Mouse (Mus musculus): Measurements from ENCODE around the gene Calml4. TPM values are rescaled to one million over a fixed set of nuclear protein-coding genes. Genes with fewer than 3 reads are reported as not detected.
"Not testable (repeated sequence)": the region's sequence is repeated elsewhere in the genome, so short reads cannot be mapped to it uniquely, and the experiment has no call there.

Calml4 gene
- total and polyA plus RNA-seq, 2 experiments from 2014 or later, result 1.7 to 20.5 TPM

DNA sequence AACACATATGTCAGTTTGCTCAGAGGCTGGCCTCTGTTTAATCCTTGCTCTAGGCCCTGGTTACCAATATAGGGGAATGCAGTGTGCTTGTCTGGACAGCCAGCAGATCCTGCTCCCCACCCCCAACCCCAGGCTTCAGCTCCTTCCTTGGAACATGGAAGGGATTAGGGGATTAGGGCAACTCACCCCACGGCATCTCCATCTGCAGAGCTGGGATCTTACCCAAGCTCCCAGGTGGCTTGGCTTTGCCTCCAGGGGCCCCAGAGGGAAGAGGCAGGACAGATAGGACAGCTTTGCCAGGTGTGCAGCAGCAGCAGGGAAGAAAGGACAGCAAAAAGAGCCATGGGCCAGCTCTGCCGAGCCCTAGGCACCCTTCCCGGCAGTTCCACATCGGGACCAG, 3.0 kb downstream of the Calml4 start:
- H3K36me3 ChIP-seq (ENCODE audit: insufficient read depth, low read length), result no peaks in the 10 kb centered on the region
- no peak for TF ChIP-seq CTCF (IDR thresholded peaks at IDR 0.05; ENCODE audit: low read depth)
- no peak overlapping the region for H3K4me3 ChIP-seq (ENCODE audit: low read length)
- no peaks in the 10 kb centered on the region for H3K27me3 ChIP-seq (ENCODE audit: insufficient read depth, low read length)
- DNase-seq (ENCODE audit: low spot score) (no peak), ATAC-seq (no peak)
- H3K4me2 ChIP-seq (ENCODE audit: low read depth, low read length), result no peak overlapping the region
- WGBS, result 64% methylated on average over 4 of the region's 4 CpGs
- H3K4me1 ChIP-seq (ENCODE audit: insufficient read depth, low read length), result no peaks in the 10 kb centered on the region
- no peak overlapping the region for H3K9ac ChIP-seq (replicated peaks; ENCODE audit: low read length)
- no peak overlapping the region for H3K27ac ChIP-seq
- no peaks in the 10 kb centered on the region for H3K9me3 ChIP-seq (ENCODE audit: low read length)

DNA sequence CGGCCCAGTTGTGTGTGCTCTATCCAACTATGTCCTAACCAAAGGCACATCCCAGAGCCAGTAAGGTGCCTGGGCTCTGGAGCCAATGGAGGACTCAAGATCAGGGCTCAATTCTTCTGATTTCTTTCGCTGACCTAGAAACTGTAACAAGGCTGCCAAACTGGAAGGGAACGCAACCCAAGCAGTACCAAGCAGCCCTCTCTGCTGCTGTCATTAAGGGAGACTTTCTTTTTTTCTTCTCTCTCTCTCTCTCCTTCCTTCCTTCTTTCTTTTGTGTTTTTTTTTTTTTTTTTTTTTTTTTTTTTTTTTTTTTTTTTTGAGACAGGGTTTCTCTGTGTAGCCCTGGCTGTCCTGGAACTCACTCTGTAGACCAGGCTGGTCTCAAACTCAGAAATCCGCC, 11.4 kb downstream of the Calml4 start:
- not testable (repeated sequence) for DNase-seq (ENCODE audit: low spot score); H3K4me1 ChIP-seq (ENCODE audit: insufficient read depth, low read length); H3K36me3 ChIP-seq (ENCODE audit: insufficient read depth, low read length); H3K27me3 ChIP-seq (ENCODE audit: insufficient read depth, low read length); H3K4me2 ChIP-seq (ENCODE audit: low read depth, low read length); H3K27ac ChIP-seq; ATAC-seq; H3K9me3 ChIP-seq (ENCODE audit: low read length); H3K9ac ChIP-seq (replicated peaks; ENCODE audit: low read length); H3K4me3 ChIP-seq (ENCODE audit: low read length)
- 96% methylated on average over 4 of the region's 4 CpGs for WGBS

DNA sequence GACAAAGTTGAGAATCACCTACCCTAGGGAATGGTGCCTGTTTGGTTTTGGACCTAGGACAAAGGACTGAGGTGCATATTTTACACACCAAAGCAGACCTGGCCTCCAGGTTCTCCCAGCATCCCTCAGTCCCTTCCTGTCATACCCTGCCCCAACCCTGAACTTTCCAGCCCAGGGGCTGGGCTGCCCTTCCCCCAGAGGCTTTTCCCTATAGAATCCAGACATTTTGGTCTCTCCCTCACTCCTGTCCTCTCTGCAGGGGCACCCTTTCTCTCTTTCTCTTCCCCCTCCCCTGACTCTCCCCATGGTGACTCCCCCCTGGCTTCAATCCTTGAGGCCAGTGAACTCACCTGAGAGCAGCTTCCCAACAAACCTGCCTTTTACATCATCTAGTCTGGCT, 12.8 kb downstream of the Calml4 start:
- Histone ChIP-seq H3K36me3 (ENCODE audit: insufficient read depth, low read length) (no peaks in the 10 kb centered on the region), H3K4me3 (ENCODE audit: low read length) (no peak overlapping the region), H3K4me2 (ENCODE audit: low read depth, low read length) (no peak overlapping the region), H3K9me3 (ENCODE audit: low read length) (no peaks in the 10 kb centered on the region), H3K27me3 (ENCODE audit: insufficient read depth, low read length) (no peaks in the 10 kb centered on the region), H3K4me1 (ENCODE audit: insufficient read depth, low read length) (no peaks in the 10 kb centered on the region), H3K9ac (replicated peaks; ENCODE audit: low read length) (no peak overlapping the region), H3K27ac (no peak overlapping the region)
- TF ChIP-seq CTCF (IDR thresholded peaks at IDR 0.05; ENCODE audit: low read depth), result no peak
- ATAC-seq, result no peak
- no peak for DNase-seq (ENCODE audit: low spot score)

DNA sequence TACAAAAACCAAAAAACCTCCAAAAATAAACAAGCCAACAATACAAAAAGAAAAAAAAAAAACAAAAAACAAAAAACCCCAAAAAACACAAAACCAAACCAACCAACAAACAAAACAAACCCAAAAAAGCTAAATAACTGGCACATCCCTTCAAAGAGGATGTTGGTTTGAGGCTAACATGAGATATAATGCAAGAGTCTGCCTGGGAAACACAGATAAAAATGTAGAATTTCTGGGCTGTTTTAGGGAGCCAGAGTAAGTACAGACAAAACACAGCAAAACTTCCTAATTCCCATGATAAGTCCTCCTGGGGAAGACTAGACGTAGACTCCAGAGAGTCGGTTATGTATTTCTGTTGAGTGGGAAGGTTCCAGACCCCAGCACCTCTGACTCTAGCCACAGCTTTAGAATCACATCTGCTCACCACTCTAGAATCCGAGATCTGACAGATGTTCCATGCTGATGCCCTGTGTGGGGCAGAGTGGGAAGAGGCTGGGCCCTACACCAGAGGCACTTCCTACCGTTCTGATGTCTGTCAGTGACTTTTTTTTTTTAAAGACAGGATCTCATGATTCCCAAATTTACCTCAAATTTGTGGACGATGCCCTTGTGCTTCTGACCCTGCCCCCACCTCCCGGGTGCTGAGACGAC, 19.2 kb downstream of the Calml4 start:
- WGBS, result 84% methylated on average over 7 of the region's 7 CpGs
- no peak for ATAC-seq
- no peak for DNase-seq (ENCODE audit: low spot score)
- Histone ChIP-seq H3K36me3 (ENCODE audit: insufficient read depth, low read length) (peaks cover 14% of the 10 kb centered on the region; the same call in 1 of the 2 replicates), H3K9ac (replicated peaks; ENCODE audit: low read length) (no peak overlapping the region), H3K4me1 (ENCODE audit: insufficient read depth, low read length) (no peaks in the 10 kb centered on the region), H3K27ac (no peak overlapping the region), H3K9me3 (ENCODE audit: low read length) (no peaks in the 10 kb centered on the region), H3K27me3 (ENCODE audit: insufficient read depth, low read length) (no peaks in the 10 kb centered on the region), H3K4me2 (ENCODE audit: low read depth, low read length) (no peak overlapping the region), H3K4me3 (ENCODE audit: low read length) (no peak overlapping the region)
- no peak for TF ChIP-seq CTCF (IDR thresholded peaks at IDR 0.05; ENCODE audit: low read depth)

DNA sequence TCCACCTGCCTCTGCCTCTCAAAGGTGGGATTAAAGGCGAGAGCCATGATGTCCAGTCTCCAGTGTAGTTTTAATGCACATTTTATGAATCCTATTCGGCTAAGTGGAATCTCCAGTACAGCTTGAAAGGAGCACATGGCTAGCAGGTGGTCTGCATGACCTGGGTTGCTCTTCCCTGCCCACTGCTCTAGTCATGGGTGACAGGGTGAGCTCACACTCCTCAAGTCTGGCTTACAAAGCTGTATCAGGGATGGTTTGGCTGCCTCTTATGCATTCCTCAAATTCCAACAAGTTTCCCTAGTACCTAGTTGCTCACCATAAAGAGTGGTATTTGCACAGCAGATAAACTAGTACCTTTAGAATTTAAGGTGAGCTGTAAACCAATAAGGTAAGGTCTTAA, 19.9 kb downstream of the Calml4 start:
- no peaks in the 10 kb centered on the region for H3K9me3 ChIP-seq (ENCODE audit: low read length)
- DNase-seq (ENCODE audit: low spot score) (no peak), ATAC-seq (no peak)
- WGBS, result 88% methylated on average over 2 of the region's 2 CpGs
- H3K4me3 ChIP-seq (ENCODE audit: low read length), result no peak overlapping the region
- no peak overlapping the region for H3K27ac ChIP-seq
- no peak overlapping the region for H3K9ac ChIP-seq (replicated peaks; ENCODE audit: low read length)
- TF ChIP-seq CTCF (IDR thresholded peaks at IDR 0.05; ENCODE audit: low read depth), result no peak
- no peak overlapping the region for H3K4me2 ChIP-seq (ENCODE audit: low read depth, low read length)
- peaks cover 14% of the 10 kb centered on the region; the same call in 1 of the 2 replicates for H3K36me3 ChIP-seq (ENCODE audit: insufficient read depth, low read length)
- H3K27me3 ChIP-seq (ENCODE audit: insufficient read depth, low read length), result no peaks in the 10 kb centered on the region
- H3K4me1 ChIP-seq (ENCODE audit: insufficient read depth, low read length), result no peaks in the 10 kb centered on the region

DNA sequence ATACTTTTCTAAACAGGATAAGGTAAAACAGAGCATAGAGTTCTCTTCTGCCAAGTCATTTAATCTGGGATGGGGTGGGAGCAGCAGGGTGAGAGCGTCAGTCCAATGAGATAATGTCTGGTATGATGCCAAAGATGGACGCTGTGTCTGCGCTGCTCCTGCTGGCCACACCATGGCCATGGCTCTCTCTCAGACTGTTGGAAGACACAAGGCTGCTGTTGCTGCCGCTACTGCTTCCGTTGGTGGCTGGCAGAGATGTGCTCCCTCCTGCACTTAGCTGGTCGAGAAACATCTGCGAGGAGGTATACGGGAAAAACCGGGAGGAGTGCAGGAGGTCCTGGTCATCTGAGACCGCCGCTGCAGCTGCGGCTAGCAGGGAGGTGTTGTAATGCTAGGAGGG, 24.0 kb downstream of the Calml4 start:
- Histone ChIP-seq H3K9ac (replicated peaks; ENCODE audit: low read length) (no peak overlapping the region), H3K4me1 (ENCODE audit: insufficient read depth, low read length) (no peaks in the 10 kb centered on the region), H3K27me3 (ENCODE audit: insufficient read depth, low read length) (no peaks in the 10 kb centered on the region), H3K4me2 (ENCODE audit: low read depth, low read length) (no peak overlapping the region), H3K4me3 (ENCODE audit: low read length) (no peak overlapping the region), H3K9me3 (ENCODE audit: low read length) (no peaks in the 10 kb centered on the region), H3K27ac (no peak overlapping the region), H3K36me3 (ENCODE audit: insufficient read depth, low read length) (peaks cover 25% of the 10 kb centered on the region)
- ATAC-seq (peak; percentile 67), DNase-seq (ENCODE audit: low spot score) (peak; percentile 60)
- WGBS, result 69% methylated on average over 12 of the region's 12 CpGs
- TF ChIP-seq CTCF (IDR thresholded peaks at IDR 0.05; ENCODE audit: low read depth), result peak; percentile 49

DNA sequence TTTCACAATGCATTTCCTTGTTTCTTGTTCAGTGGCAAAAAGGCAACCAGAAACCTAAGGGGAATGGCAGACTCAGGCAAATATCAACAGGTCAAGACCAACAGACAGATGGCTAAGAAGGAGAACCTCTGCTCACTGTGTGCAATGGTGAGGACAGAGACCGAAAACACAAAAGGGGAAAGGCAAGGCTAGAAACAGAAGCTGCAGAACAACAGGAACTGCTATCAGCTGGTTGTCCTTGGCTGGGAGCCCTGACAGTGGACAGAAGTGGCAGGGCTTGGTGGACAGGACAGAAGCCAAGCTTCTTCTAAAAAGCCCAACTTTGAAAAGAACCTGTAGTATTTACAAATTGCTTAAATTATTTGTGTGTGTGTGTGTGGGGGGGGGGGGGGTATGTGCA, 36.6 kb downstream of the Calml4 start:
- 48% methylated on average over 1 of the region's 1 CpGs for WGBS
- ATAC-seq (no peak), DNase-seq (ENCODE audit: low spot score) (no peak)
- Histone ChIP-seq H3K4me2 (ENCODE audit: low read depth, low read length) (no peak overlapping the region), H3K27me3 (ENCODE audit: insufficient read depth, low read length) (no peaks in the 10 kb centered on the region), H3K36me3 (ENCODE audit: insufficient read depth, low read length) (peaks cover 14% of the 10 kb centered on the region), H3K4me1 (ENCODE audit: insufficient read depth, low read length) (no peaks in the 10 kb centered on the region), H3K9me3 (ENCODE audit: low read length) (no peaks in the 10 kb centered on the region), H3K4me3 (ENCODE audit: low read length) (no peak overlapping the region), H3K27ac (no peak overlapping the region), H3K9ac (replicated peaks; ENCODE audit: low read length) (no peak overlapping the region)
- no peak for TF ChIP-seq CTCF (IDR thresholded peaks at IDR 0.05; ENCODE audit: low read depth)
